Comparison of ENCODE assay signal across 9 mouse cellular contexts in the genomic region with DNA sequence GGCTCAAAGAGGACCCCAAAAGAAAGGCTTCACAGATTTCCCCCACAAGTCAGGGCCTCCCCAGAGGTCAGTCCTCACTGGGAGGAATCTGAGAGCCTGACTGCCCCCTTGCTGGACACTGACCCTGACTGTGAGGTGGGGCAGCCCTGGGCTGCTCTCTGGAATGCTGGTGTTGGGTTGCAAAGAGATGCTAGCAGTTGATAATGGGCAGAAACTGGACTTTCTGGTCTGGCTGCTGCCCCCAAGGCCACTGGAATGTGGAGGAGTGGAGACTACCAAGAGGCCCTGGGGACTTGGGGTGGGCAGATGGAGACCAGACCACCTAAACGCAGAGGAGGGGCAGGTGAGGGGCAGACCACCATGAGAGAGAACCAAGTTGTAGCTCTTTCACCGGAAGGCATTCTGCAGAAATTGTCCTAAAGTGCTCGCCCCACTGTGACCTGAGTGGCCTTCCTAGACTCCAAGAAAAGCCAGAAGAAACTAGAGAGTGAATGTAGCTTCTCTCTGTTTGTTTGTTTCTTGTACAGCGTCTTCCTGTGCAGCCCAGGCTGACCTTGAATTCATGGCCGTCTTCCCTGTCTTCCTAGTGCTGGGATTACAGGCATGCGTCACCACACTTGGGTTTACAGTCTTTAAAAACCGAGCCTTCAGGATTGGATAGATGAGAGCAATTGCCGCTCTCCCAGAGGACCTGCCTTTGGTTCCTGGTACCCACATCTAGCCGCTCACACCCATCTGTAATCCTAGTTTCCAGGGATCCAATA. TPM values are rescaled to one million over a fixed set of nuclear protein-coding genes. Genes with fewer than 3 reads are reported as not detected.
DNase-seq lines count a peak whose midpoint lies in the region; ATAC-seq lines count a peak whose summit lies in the region.
"Had no signal": no experiment of that assay in that cellular context is flagged by ENCODE, and none has a peak within 500 bp of the region (broad histone marks: within the 10 kb centered on the region; RNA-seq: fewer than 3 reads in every experiment).

No protein-coding gene starts in this region.

- H3K4me3 ChIP-seq in hindbrain, embryonic 10.5 days, result peak overlapping the region; percentile 31
- no peak overlapping the region for H3K4me3 ChIP-seq in hindbrain, embryonic 16.5 days (ENCODE audit: low read length)
- no peak overlapping the region for H3K4me3 ChIP-seq in intestine, embryonic 16.5 days (ENCODE audit: low read length)
- no peak overlapping the region for H3K4me3 ChIP-seq in midbrain, embryonic 12.5 days

- no peaks in the 10 kb centered on the region for H3K27me3 ChIP-seq in hindbrain, embryonic 10.5 days (ENCODE audit: insufficient read depth, poor library complexity, severe bottlenecking)
- no peaks in the 10 kb centered on the region for H3K27me3 ChIP-seq in hindbrain, embryonic 16.5 days (replicated peaks; ENCODE audit: control insufficient read depth, insufficient read depth, low read length)
- no peaks in the 10 kb centered on the region for H3K27me3 ChIP-seq in intestine, embryonic 16.5 days (replicated peaks; ENCODE audit: control insufficient read depth, insufficient read depth, low read length)
- no peaks in the 10 kb centered on the region for H3K27me3 ChIP-seq in midbrain, embryonic 12.5 days

- no peak for ATAC-seq in hindbrain, embryonic 16.5 days
- ATAC-seq in intestine, embryonic 16.5 days, result peak; percentile 44; the same call in 1 of the 2 replicates
- ATAC-seq in midbrain, embryonic 12.5 days (ENCODE audit: low FRiP score, low read depth), result no peak

- peak; percentile 65 for DNase-seq in hindbrain, embryonic 10.5 days (ENCODE audit: low spot score)
- peak; percentile 76 for DNase-seq in embryo, embryonic 10.5 days (ENCODE audit: low spot score)
- DNase-seq in gastrocnemius, adult 8-10 months (ENCODE audit: low spot score in 2 of 2), result no peak
- no peak for DNase-seq in right cerebral cortex, postnatal 14 days
- no peak for DNase-seq in layer of hippocampus, adult 9-11 months

- no peak overlapping the region for H3K9ac ChIP-seq in hindbrain, embryonic 16.5 days (ENCODE audit: low read depth, low read length)
- H3K9ac ChIP-seq in intestine, embryonic 16.5 days (ENCODE audit: low read depth, low read length), result no peak overlapping the region
- H3K9ac ChIP-seq in midbrain, embryonic 12.5 days (replicated peaks), result peak overlapping the region; percentile 46

- no peaks in the 10 kb centered on the region for H3K9me3 ChIP-seq in hindbrain, embryonic 10.5 days
- no peaks in the 10 kb centered on the region for H3K9me3 ChIP-seq in hindbrain, embryonic 16.5 days (ENCODE audit: control insufficient read depth, low read length)
- H3K9me3 ChIP-seq in intestine, embryonic 16.5 days (ENCODE audit: control insufficient read depth, low read length), result no peaks in the 10 kb centered on the region
- no peaks in the 10 kb centered on the region for H3K9me3 ChIP-seq in midbrain, embryonic 12.5 days

- no peak overlapping the region for H3K4me2 ChIP-seq in hindbrain, embryonic 16.5 days (ENCODE audit: low read length)
- H3K4me2 ChIP-seq in intestine, embryonic 16.5 days (ENCODE audit: low read depth, low read length), result no peak overlapping the region
- H3K4me2 ChIP-seq in midbrain, embryonic 12.5 days (replicated peaks), result no peak overlapping the region

- H3K4me1 ChIP-seq in hindbrain, embryonic 10.5 days (replicated peaks), result peaks cover 99% of the 10 kb centered on the region
- H3K4me1 ChIP-seq in hindbrain, embryonic 16.5 days (ENCODE audit: control insufficient read depth, insufficient read depth, low read depth, low read length), result peaks cover 21% of the 10 kb centered on the region
- peaks cover 14% of the 10 kb centered on the region for H3K4me1 ChIP-seq in intestine, embryonic 16.5 days (ENCODE audit: control insufficient read depth, insufficient read depth, low read length)
- peaks cover 90% of the 10 kb centered on the region for H3K4me1 ChIP-seq in midbrain, embryonic 12.5 days

- WGBS in hindbrain, embryonic 10.5 days, result 57% methylated on average over 9 of the region's 9 CpGs
- WGBS in hindbrain, embryonic 16.5 days, result 72% methylated on average over 9 of the region's 9 CpGs
- WGBS in intestine, embryonic 16.5 days, result 48% methylated on average over 9 of the region's 9 CpGs
- 69% methylated on average over 9 of the region's 9 CpGs for WGBS in midbrain, embryonic 12.5 days

- peak overlapping the region; percentile 86 for H3K27ac ChIP-seq in hindbrain, embryonic 10.5 days
- H3K27ac ChIP-seq in hindbrain, embryonic 16.5 days (ENCODE audit: low read depth, low read length), result no peak overlapping the region
- H3K27ac ChIP-seq in intestine, embryonic 16.5 days (ENCODE audit: low read length), result no peak overlapping the region
- peak overlapping the region; percentile 96 for H3K27ac ChIP-seq in midbrain, embryonic 12.5 days (replicated peaks)
- H3K27ac ChIP-seq: macrophage had no signal

- H3K36me3 ChIP-seq in hindbrain, embryonic 10.5 days, result peaks cover 91% of the 10 kb centered on the region
- no peaks in the 10 kb centered on the region for H3K36me3 ChIP-seq in hindbrain, embryonic 16.5 days (ENCODE audit: control insufficient read depth, insufficient read depth, low read length)
- H3K36me3 ChIP-seq in intestine, embryonic 16.5 days (ENCODE audit: control insufficient read depth, insufficient read depth, low read length), result no peaks in the 10 kb centered on the region
- peaks cover 42% of the 10 kb centered on the region for H3K36me3 ChIP-seq in midbrain, embryonic 12.5 days

RNA-seq across cellular contexts. Expression of gene Igdcc3, which starts 13.9 kb away (rescaled TPM):
- 218 and 357 TPM in 2 replicates for polyA plus RNA-seq in hindbrain, embryonic 10.5 days (2016; fragmentation: Nextera tagmentation; extraction: Ambion mirVana)
- polyA plus RNA-seq in hindbrain, embryonic 16.5 days (2015; fragmentation: Nextera tagmentation; extraction: Ambion mirVana), result 4.4 and 9.0 TPM in 2 replicates
- 0.12 and 0.60 TPM in 2 replicates for polyA plus RNA-seq in intestine, embryonic 16.5 days (2015; fragmentation: Nextera tagmentation; extraction: Ambion mirVana)
- polyA plus RNA-seq in midbrain, embryonic 12.5 days (2016; fragmentation: Nextera tagmentation; extraction: Ambion mirVana), result 62.1 and 74.7 TPM in 2 replicates
- total RNA-seq in gastrocnemius, adult 8-10 months (2022), result under 1 TPM; 0.10 to 0.17 (median 0.12) TPM
- polyA plus RNA-seq: macrophage had no signal

RNA-seq across cellular contexts. Expression of gene Parp16, which starts 40.3 kb away (rescaled TPM):
- polyA plus RNA-seq in hindbrain, embryonic 10.5 days (2016; fragmentation: Nextera tagmentation; extraction: Ambion mirVana), result 7.7 and 8.0 TPM in 2 replicates
- polyA plus RNA-seq in hindbrain, embryonic 16.5 days (2015; fragmentation: Nextera tagmentation; extraction: Ambion mirVana), result 7.7 and 8.3 TPM in 2 replicates
- polyA plus RNA-seq in intestine, embryonic 16.5 days (2015; fragmentation: Nextera tagmentation; extraction: Ambion mirVana), result 10.8 and 11.0 TPM in 2 replicates
- 5.6 and 6.5 TPM in 2 replicates for polyA plus RNA-seq in midbrain, embryonic 12.5 days (2016; fragmentation: Nextera tagmentation; extraction: Ambion mirVana)
- total RNA-seq in gastrocnemius, adult 8-10 months (2022), result 1 to 10 TPM; 3.3 to 5.2 (median 4.1) TPM

RNA-seq across cellular contexts. Expression of gene Igdcc4, which starts 53.6 kb away (rescaled TPM):
- polyA plus RNA-seq in hindbrain, embryonic 10.5 days (2016; fragmentation: Nextera tagmentation; extraction: Ambion mirVana), result 8.3 and 10.4 TPM in 2 replicates
- 12.8 and 17.7 TPM in 2 replicates for polyA plus RNA-seq in hindbrain, embryonic 16.5 days (2015; fragmentation: Nextera tagmentation; extraction: Ambion mirVana)
- 13.0 and 14.5 TPM in 2 replicates for polyA plus RNA-seq in intestine, embryonic 16.5 days (2015; fragmentation: Nextera tagmentation; extraction: Ambion mirVana)
- 18.2 and 19.5 TPM in 2 replicates for polyA plus RNA-seq in midbrain, embryonic 12.5 days (2016; fragmentation: Nextera tagmentation; extraction: Ambion mirVana)
- total RNA-seq in gastrocnemius, adult 8-10 months (2022), result 10 to 100 TPM; 28.1 to 32.6 (median 30.4) TPM

Comparison
In these comparisons a context has a peak if more than half of its experiments do, and no peak if none do; other contexts are left out.
1. H3K27ac ChIP-seq: peak in hindbrain, embryonic 10.5 days (single experiment) and midbrain, embryonic 12.5 days (single experiment); none in hindbrain, embryonic 16.5 days (single experiment) and intestine, embryonic 16.5 days (single experiment).
2. DNase-seq: peak in hindbrain, embryonic 10.5 days (single experiment) and embryo, embryonic 10.5 days (single experiment); none in gastrocnemius, adult 8-10 months (0 of 2), right cerebral cortex, postnatal 14 days (single experiment) and layer of hippocampus, adult 9-11 months (single experiment).